Mouse (Mus musculus) cerebellum, adult 2 months (tissue): Measurements from ENCODE around the gene Slc25a13.

ENCODE experiments used
- CTCF ChIP-seq: fragments of 200-500 bp; IDR thresholded peaks from 2 replicates; pipeline ENCODE4 v1.5.1; 2011; ENCODE audit warnings: low read depth, mild to moderate bottlenecking, control low read depth, low read length, moderate library complexity, borderline replicate concordance; ENCODE audit not compliant: insufficient read depth
- POLR2A ChIP-seq: fragments of 200-500 bp; IDR thresholded peaks from 2 replicates; pipeline ENCODE4 v1.6.1; 2011; ENCODE audit warnings: low read length, control low read depth, borderline replicate concordance; ENCODE audit not compliant: insufficient read depth

GRCm38 (mm10) chr6:6093522-6093921, 123.5 kb downstream of the Slc25a13 start:
- TF ChIP-seq POLR2A (no peak), CTCF (no peak)
